Mouse (Mus musculus) myocyte (in vitro differentiated cells): ENCODE data around the gene Kndc1. TPM values are rescaled to one million over a fixed set of nuclear protein-coding genes. Genes with fewer than 3 reads are reported as not detected.

Experiments used
- H3K27me3 ChIP-seq: one replicate; pipeline ENCODE4 v1.6.1; 2011; ENCODE audit not compliant: control insufficient read depth, insufficient read depth, insufficient read length
- H3K36me3 ChIP-seq: one replicate; pipeline ENCODE4 v1.6.1; 2011; ENCODE audit not compliant: control insufficient read depth, insufficient read depth
- H3K4me2 ChIP-seq: one replicate; pipeline ENCODE4 v1.6.1; 2011; ENCODE audit warnings: low read depth, control low read depth
- H3K4me3 ChIP-seq: one replicate; pipeline ENCODE4 v1.5.1; 2011; ENCODE audit warnings: mild to moderate bottlenecking, control low read depth, moderate library complexity
- H3K79me2 ChIP-seq: one replicate; pipeline ENCODE4 v1.6.1; 2011; ENCODE audit not compliant: control insufficient read depth, insufficient read depth
- H3ac ChIP-seq: one replicate; pipeline ENCODE4 v1.6.1; 2011; ENCODE audit not compliant: control insufficient read depth, insufficient read length
- CEBPB ChIP-seq: IDR thresholded peaks from 2 replicates; pipeline ENCODE4 v1.6.1; 2011; ENCODE audit warnings: mild to moderate bottlenecking, moderate library complexity; ENCODE audit not compliant: poor library complexity, insufficient read depth, severe bottlenecking
- E2F4 ChIP-seq: IDR thresholded peaks from one replicate; pipeline ENCODE4 v1.6.1; 2011; ENCODE audit warnings: mild to moderate bottlenecking, control low read depth, moderate library complexity; ENCODE audit not compliant: insufficient read depth
- MAX ChIP-seq: IDR thresholded peaks from one replicate; pipeline ENCODE4 v1.6.1; 2011; ENCODE audit warnings: low read depth, mild to moderate bottlenecking, control low read depth
- MYOD1 ChIP-seq, 3 experiments: IDR thresholded peaks; one replicate each; pipeline ENCODE4 v1.6.1; 2011; ENCODE audit warnings: control low read depth in 2 of 3, low read depth in 2 of 3, mild to moderate bottlenecking in 2 of 3, moderate library complexity in 1 of 3; ENCODE audit not compliant: insufficient read length in 2 of 3, control insufficient read depth in 1 of 3
- MYOG ChIP-seq, 3 experiments: IDR thresholded peaks; one replicate each; pipeline ENCODE4 v1.6.1; 2011; ENCODE audit warnings: control low read depth in 2 of 3, low read depth in 2 of 3, mild to moderate bottlenecking in 2 of 3; ENCODE audit not compliant: insufficient read length in 2 of 3, control insufficient read depth in 1 of 3, insufficient read depth in 1 of 3
- POLR2A ChIP-seq: IDR thresholded peaks from one replicate; pipeline ENCODE4 v1.6.1; 2011; ENCODE audit warnings: low read depth, mild to moderate bottlenecking, control low read depth, moderate library complexity; ENCODE audit not compliant: insufficient read length
- POLR2AphosphoS2 ChIP-seq: IDR thresholded peaks from one replicate; pipeline ENCODE4 v1.6.1; 2011; ENCODE audit warnings: low read depth, control low read depth; ENCODE audit not compliant: insufficient read length
- REST ChIP-seq: IDR thresholded peaks from one replicate; pipeline ENCODE4 v1.6.1; 2011; ENCODE audit warnings: mild to moderate bottlenecking, control low read depth, moderate library complexity; ENCODE audit not compliant: insufficient read depth, insufficient read length
- SRF ChIP-seq: IDR thresholded peaks from one replicate; pipeline ENCODE4 v1.6.1; 2011; ENCODE audit warnings: low read depth; ENCODE audit not compliant: control insufficient read depth, insufficient read length
- TCF12 ChIP-seq: IDR thresholded peaks from one replicate; pipeline ENCODE4 v1.6.1; 2011; ENCODE audit warnings: mild to moderate bottlenecking, control low read depth; ENCODE audit not compliant: poor library complexity, insufficient read depth, severe bottlenecking
- TCF3 ChIP-seq: IDR thresholded peaks from one replicate; pipeline ENCODE4 v1.6.1; 2011; ENCODE audit warnings: low read depth, control low read depth; ENCODE audit not compliant: insufficient read length
- USF1 ChIP-seq: IDR thresholded peaks from one replicate; pipeline ENCODE4 v1.6.1; 2011; ENCODE audit warnings: low read depth, mild to moderate bottlenecking, control low read depth, moderate library complexity
- polyA plus RNA-seq: library from polyadenylated mRNA; unstranded; fragments of >200 nt; fragmentation: generic; extraction: Trizol; gene quantifications from one replicate; pipeline ENCODE4 v1.2.1, GENCODE M21; 2012; ENCODE audit warnings: missing spikeins

The Kndc1 gene
- polyA plus RNA-seq, 1 experiment: 0.01 TPM

DNA sequence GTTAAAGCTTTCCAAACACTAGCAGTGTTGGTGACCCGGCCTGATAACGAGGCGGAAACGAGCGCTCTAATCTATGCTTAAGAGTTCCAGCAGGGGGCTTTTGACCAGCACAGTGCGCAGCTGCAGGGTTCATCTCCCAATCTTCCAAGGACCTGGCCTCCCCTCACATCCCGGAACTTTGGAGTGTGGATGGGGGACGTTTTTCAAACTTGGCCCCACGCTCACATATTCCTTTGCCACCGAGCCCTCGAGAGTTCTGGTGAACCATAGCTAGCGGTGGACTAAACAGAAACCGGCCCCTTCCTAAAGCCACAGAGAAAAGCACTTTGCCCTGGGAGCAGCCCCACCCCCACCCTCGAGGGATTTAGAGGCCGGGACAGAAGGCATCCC lies 55.4 kb downstream of the Kndc1 start:
- Histone ChIP-seq H3K36me3 (no peaks in the 10 kb centered on the region), H3K27me3 (no peaks in the 10 kb centered on the region), H3ac (no peak overlapping the region), H3K4me2 (peak overlapping the region; percentile 79), H3K79me2 (no peaks in the 10 kb centered on the region), H3K4me3 (peak overlapping the region; percentile 70)
- no peak for TF ChIP-seq CEBPB
- no peak for TF ChIP-seq TCF3
- no peak for TF ChIP-seq MYOG (IDR thresholded peaks at IDR 0.05; ENCODE audit: control insufficient read depth in 1 of 3, insufficient read depth in 1 of 3, insufficient read length in 2 of 3, low read depth in 2 of 3)
- no peak for TF ChIP-seq TCF12
- TF ChIP-seq MYOD1 (IDR thresholded peaks at IDR 0.05; ENCODE audit: control insufficient read depth in 1 of 3, insufficient read length in 2 of 3, low read depth in 2 of 3): no peak
- TF ChIP-seq E2F4: no peak
- no peak for TF ChIP-seq REST
- no peak for TF ChIP-seq SRF
- no peak for TF ChIP-seq MAX
- no peak for TF ChIP-seq POLR2AphosphoS2
- no peak for TF ChIP-seq USF1
- no peak for TF ChIP-seq POLR2A

DNA sequence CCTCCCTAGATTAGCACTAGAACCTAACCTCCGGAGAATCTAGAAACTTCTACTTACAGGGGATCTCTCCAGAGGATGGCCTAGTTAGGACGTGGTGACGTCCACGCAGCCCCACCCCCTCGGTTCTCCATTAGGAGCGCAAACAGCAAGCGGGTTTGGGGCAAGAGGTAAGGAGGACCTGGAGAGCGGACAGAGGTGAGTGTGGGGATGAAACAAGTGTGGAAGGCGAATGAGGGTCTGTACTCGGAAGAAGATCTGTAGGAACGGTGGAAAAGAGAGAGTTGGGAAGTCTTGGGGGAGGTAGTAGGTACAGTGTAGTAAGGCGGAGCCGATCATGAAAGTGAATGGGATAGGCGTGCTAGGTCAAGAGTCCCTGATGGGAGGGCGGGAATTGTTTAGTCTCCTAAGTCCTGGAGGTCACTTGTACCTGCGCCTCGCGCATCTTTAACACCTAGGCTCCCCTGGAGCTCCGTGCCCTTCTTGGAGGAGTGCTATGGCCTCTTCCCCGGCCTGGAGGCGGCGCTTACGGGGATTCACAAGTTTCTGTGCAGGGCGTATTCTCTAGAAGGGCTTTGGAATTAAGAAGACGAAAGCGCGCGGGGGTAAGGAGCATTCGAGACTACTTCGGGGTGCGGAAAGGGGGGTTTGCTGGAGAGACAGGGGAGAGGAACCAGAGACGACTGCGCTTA lies 55.9 kb downstream of the Kndc1 start:
- Histone ChIP-seq H3K79me2 (no peaks in the 10 kb centered on the region), H3K4me2 (peak overlapping the region; percentile 79), H3K36me3 (no peaks in the 10 kb centered on the region), H3K27me3 (no peaks in the 10 kb centered on the region), H3K4me3 (peak overlapping the region; percentile 70), H3ac (no peak overlapping the region)
- TF ChIP-seq REST (no peak), CEBPB (no peak), MYOG (IDR thresholded peaks at IDR 0.05; ENCODE audit: control insufficient read depth in 1 of 3, insufficient read depth in 1 of 3, insufficient read length in 2 of 3, low read depth in 2 of 3) (no peak), MAX (no peak), TCF3 (no peak), E2F4 (no peak), POLR2AphosphoS2 (no peak), POLR2A (no peak), SRF (no peak), MYOD1 (IDR thresholded peaks at IDR 0.05; ENCODE audit: control insufficient read depth in 1 of 3, insufficient read length in 2 of 3, low read depth in 2 of 3) (no peak), TCF12 (no peak), USF1 (no peak)

DNA sequence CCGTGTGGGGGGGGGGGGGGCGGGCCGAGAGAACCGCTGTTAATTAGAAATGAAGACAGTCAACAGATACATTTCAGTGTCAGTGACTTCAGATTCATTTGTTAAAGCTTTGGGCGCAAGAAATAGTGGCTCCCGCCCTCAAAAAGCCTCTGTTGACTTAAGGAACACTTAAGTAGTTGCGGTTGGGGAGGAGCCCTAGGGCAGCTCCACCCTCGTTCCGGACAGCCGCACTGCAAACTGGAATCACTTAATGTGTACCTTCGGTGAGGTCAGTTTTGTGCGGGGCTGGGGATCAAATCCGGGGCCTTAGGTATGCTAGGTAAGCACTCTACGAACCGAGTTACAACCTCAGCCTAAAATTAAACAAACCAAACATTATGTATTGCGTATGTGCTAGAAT lies 56.6 kb downstream of the Kndc1 start:
- TF ChIP-seq TCF3 (no peak), TCF12 (no peak), SRF (no peak), MYOD1 (IDR thresholded peaks at IDR 0.05; ENCODE audit: control insufficient read depth in 1 of 3, insufficient read length in 2 of 3, low read depth in 2 of 3) (no peak), MAX (no peak), MYOG (IDR thresholded peaks at IDR 0.05; ENCODE audit: control insufficient read depth in 1 of 3, insufficient read depth in 1 of 3, insufficient read length in 2 of 3, low read depth in 2 of 3) (no peak), REST (no peak), USF1 (no peak)
- peak overlapping the region; percentile 79 for H3K4me2 ChIP-seq
- no peak overlapping the region for H3ac ChIP-seq
- no peaks in the 10 kb centered on the region for H3K79me2 ChIP-seq
- peak overlapping the region; percentile 70 for H3K4me3 ChIP-seq
- no peaks in the 10 kb centered on the region for H3K27me3 ChIP-seq
- H3K36me3 ChIP-seq: no peaks in the 10 kb centered on the region

DNA sequence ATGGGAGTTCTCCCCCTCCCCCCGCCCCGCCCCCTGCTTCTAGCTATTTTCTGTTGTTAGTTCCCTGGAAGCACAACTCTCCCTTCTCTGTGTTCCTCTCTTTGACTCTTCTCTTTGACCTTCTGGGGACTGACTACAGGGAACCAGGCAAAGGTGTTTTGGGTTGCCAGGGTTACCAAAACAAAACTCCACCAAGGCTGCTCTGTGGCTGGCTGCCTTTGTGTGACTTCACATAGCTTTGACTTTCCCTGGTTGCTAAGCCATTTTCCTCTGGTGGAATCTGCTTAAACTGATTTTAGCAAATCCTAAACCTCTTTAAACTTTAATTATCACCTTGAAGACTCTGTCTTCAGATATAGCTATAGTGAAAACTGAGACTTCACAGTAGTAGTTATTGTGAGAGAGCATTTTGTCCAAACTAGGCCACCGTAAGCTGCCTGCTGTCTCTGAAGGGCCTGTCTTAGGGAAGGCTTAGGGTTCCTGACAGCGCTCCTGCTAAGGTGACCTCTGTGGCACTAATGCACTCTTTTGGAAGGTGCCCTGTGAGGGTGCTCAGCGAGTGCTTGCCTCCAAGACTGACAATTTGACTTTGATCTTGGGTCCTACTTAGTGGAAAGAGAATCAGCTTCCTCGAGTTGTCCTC lies 57.6 kb downstream of the Kndc1 start:
- TF ChIP-seq TCF3 (no peak), MAX (no peak), MYOD1 (IDR thresholded peaks at IDR 0.05; ENCODE audit: control insufficient read depth in 1 of 3, insufficient read length in 2 of 3, low read depth in 2 of 3) (no peak), SRF (no peak), E2F4 (no peak)
- no peaks in the 10 kb centered on the region for H3K36me3 ChIP-seq
- H3ac ChIP-seq: no peak overlapping the region
- H3K79me2 ChIP-seq: no peaks in the 10 kb centered on the region
- no peaks in the 10 kb centered on the region for H3K27me3 ChIP-seq
- H3K4me3 ChIP-seq: peak overlapping the region; percentile 70
- no peak overlapping the region for H3K4me2 ChIP-seq

DNA sequence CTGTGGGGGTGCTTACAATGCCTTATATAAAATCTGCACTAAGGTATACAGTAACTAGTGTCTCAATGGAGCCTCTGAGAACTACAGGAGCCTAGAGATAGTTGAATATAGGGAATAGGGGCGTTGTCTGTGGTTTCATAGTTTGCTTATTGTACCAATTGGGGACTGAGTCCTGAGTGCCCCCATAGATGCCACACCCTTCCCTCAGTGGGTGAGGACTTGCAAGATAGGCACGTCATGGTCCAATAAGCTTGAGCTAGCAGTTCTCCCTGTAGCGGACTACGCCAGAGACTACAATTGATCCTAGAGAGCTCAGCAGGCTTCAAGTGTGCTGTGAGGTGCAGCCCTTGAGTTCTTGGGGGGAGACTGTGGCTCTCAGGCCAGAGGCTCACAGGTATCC lies 61.0 kb downstream of the Kndc1 start:
- Histone ChIP-seq H3ac (no peak overlapping the region), H3K4me2 (no peak overlapping the region), H3K4me3 (no peak overlapping the region), H3K79me2 (no peaks in the 10 kb centered on the region), H3K27me3 (no peaks in the 10 kb centered on the region), H3K36me3 (no peaks in the 10 kb centered on the region)
- no peak for TF ChIP-seq TCF12
- no peak for TF ChIP-seq MYOG (IDR thresholded peaks at IDR 0.05; ENCODE audit: control insufficient read depth in 1 of 3, insufficient read depth in 1 of 3, insufficient read length in 2 of 3, low read depth in 2 of 3)
- no peak for TF ChIP-seq POLR2A
- TF ChIP-seq SRF: no peak
- TF ChIP-seq CEBPB: no peak
- TF ChIP-seq E2F4: no peak
- TF ChIP-seq REST: no peak
- no peak for TF ChIP-seq POLR2AphosphoS2
- no peak for TF ChIP-seq MYOD1 (IDR thresholded peaks at IDR 0.05; ENCODE audit: control insufficient read depth in 1 of 3, insufficient read length in 2 of 3, low read depth in 2 of 3)
- TF ChIP-seq TCF3: no peak
- TF ChIP-seq MAX: no peak
- TF ChIP-seq USF1: no peak
